Mouse (Mus musculus) layer of hippocampus, postnatal 10 days (tissue): ENCODE measurements around the gene Ncoa4. TPM values are rescaled to one million over a fixed set of nuclear protein-coding genes. Genes with fewer than 3 reads are reported as not detected.
"Not testable (repeated sequence)": the region's sequence is repeated elsewhere in the genome, so short reads cannot be mapped to it uniquely, and the experiment has no call there.

ENCODE experiments used
- DNase-seq, 2 experiments: peaks; one replicate each; pipeline ENCODE4 v3.0.0; 2021; ENCODE audit warnings: low spot score in 2 of 2
- long read RNA-seq: library from polyadenylated mRNA; stranded (forward); transcript quantifications from one replicate; pipeline ENCODE4 v2.0.0, GENCODE M21; 2023
- total RNA-seq, 2 experiments: library from RNA; stranded (reverse); gene quantifications; 2 replicates each; pipeline ENCODE4 v1.2.3; 2021

Gene Ncoa4
- 100 to 1,000 TPM; 129 to 134 TPM for total RNA-seq
- long read RNA-seq, full-length matches to known transcripts: 73 of 91 reads
- long read RNA-seq, partial matches to known transcripts: 11 of 91 reads
- long read RNA-seq, other reads (novel, unspliced or antisense): 7 of 91 reads

DNA sequence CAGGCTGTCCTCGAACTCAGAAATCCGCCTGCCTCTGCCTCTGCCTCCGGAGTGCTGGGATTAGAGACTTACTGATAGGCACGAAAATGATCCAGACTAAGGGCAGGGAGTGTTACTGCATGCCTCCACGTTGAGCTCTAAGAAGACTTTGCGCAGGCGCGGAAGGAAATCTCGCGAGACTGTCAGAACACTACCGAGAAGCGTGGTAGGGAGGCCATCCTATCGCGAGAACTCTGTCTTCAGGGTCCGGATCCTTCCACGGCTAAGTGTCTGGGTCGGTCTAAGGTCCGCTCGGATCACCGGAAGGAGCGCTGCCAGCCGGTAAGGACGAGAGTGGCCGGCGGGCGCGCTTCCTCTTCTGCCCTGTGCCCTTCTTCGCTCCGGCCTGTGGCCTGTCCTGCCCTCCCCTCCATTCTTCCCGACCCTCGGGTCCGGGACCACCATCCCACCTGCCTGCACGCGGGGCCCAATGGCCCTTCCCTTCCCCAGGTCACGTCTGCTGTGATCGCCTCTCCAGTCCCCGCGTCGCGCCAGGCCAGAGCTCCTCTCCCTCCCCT lies at the start of gene Ncoa4:
Gene Ncoa4, plus strand, starts transcription at position 176 of the 557 bp plus-strand sequence.
- DNase-seq: peak; percentile 99

DNA sequence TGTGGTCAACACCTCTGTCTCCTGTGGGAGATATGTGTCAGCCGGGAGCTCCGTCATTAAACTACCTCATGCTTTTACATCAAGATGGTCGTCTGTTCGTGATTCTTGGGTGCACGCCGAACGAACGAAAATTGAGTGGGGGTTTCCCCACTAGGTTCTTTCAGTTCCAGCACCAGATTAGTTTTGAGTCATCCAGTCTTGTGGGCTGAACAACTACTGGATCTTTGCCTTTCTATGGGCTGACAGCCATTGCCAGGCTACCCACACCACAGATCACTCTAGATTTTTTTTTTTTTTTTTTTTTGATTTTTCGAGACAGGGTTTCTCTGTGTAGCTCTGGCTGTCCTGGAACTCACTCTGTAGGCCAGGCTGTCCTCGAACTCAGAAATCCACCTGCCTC lies 47.5 kb upstream of the Ncoa4 start:
- DNase-seq: not testable (repeated sequence)

DNA sequence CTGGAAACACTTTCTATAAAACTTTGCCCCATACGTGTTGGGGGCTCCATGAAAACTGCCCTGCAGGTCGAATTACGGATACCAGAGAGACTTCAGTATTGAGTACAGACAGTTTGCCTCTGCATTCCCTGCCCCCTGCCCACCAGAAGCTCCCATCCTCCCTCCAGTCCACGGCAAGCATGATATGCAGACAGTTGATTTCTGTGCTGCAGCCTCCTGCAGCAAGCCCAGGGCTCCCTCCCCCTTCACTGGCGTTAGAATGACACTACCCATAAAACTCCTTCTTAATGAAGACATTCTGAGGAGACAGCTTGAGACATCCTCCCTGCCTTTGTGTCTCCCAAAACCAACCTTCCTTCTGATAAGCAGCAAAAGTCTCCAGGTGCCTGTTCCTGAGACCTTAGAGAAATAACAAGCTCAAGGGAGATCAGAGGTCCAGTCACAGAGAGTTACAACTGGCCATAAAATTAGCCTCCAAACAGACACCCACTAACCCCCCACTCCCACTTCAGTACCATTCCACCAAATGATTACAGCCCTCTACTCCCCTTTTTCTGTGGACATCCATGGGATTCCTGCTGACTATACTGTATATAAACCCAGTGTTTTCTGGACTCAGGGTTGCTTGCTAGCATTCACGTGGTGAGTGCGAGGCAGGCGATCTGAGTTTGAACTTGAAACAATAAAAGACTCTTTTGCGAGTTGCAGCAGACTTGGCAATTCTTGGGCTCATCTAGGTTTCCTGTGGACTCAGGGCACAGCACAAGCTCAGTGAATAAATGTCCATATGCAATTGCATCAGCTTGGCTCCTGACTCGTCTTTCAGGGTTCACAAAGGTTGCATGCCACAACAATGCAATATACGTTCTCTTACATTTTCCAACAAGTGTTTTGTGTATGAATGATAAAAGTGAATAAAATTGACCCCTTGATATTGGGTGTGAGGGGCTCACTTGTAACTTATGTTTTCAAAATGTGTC lies 38.4 kb upstream of the Ncoa4 start:
- no peak for DNase-seq

DNA sequence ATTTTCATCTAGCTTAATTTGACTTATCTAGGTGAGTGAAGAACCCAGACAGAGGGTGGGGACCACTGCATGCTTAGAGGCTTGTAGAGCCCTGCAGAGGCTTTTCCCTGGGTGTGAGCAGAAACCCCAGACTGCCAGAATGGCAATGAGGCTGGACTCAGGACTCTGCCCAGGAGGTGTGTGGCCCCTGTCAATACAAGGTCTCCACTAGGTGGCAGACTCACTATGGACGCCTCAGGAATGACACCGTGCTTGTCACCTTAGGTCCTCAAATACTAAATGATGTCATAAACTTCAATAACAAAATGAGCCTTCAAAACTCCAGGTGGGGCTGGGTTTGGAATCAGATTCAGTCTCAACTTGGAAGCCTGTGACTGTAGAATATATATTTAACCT lies 37.7 kb upstream of the Ncoa4 start:
- DNase-seq: no peak

DNA sequence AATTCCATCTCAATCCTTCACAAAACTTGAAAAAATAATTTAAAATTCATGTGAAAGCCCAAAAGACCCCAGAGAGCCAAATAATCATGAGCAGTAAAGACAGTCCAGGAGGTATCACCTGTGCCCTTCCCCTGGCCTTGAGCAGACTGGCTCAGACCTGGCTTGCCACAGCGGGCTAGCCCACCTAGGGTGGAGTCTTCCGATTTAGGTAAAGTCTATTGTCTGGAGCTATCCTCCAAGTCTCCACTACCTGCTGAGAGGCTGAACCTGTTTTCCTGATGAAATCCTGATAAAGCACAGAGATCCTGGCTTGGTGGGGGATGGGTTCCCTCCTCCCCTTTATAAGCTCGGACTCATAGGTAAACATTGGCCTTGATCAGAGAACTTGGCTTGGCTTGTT lies 35.4 kb upstream of the Ncoa4 start:
- no peak for DNase-seq

DNA sequence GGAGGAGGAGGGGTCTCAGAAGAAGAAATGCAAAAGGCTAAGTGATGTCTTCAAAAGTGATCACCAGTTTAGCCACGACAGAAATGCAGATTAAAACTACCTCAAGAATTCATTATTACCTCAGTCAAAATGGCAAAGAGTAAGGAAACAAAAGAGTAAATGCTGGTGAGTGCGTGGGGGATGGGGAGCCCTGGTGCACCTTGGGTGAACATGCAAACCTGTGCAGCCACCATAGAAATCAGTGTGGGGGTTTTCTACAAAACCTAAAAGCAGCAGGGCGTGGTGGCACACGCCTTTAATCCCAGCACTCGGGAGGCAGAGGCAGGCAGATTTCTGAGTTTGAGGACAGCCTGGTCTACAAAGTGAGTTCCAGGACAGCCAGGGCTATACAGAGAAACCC lies 34.4 kb upstream of the Ncoa4 start:
- DNase-seq: not testable (repeated sequence)

DNA sequence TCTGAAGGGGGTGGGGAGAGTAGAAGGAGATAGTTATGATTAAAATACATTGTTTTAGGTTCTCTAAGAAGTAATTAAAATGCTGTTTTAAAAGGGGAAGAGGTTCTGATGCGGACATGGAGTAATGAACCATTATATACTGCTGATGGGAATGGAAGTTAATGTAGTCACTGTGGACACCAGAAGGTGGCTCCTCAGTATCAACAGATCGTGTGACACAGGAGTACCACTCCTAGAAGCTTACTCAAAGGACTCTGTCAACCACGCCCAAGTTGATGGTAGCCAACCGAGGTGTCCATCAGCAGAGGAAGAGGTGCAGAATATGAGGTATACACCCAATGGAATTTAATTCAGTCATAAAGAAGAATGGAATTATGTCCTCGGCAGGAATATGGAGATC lies 31.3 kb upstream of the Ncoa4 start:
- DNase-seq: no peak

DNA sequence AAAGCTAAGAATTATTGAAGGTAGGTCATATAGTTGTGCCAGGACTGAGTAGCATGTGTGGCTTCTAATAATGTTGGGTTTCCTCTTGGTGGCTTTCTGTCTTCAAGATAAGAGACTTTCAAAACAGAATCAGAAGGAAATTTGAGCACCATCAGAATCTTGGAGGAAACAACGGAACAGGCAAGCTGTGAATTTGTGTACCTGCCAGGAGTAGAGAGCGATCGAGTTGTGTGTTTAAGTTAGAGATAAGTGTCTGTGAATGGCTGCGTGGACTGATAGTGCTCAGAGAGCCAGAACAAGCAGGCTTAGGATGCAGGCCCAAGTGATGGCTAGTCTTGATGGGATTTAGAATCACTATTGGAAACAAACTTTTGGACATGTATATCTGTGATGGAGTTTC lies 27.8 kb upstream of the Ncoa4 start:
- DNase-seq: no peak

DNA sequence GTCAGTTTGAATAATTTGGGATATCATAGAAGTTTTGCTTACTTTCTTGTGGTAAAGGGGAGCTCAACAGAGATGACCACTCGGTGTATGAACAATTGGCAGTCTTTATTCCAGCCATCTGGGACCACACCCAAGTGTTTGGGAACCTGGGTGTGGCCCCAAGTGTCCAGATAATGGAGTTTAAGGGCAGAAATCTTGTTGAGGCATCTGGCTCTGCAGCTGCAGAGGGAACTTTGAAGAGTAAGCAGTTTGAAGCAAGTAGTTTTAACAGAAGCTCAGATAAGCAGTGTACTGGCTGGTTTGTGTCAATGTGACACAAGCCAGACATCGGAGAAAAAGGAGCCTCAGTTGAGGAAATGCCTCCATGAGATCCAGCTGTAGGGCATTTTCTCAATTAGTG lies 25.4 kb upstream of the Ncoa4 start:
- no peak for DNase-seq

DNA sequence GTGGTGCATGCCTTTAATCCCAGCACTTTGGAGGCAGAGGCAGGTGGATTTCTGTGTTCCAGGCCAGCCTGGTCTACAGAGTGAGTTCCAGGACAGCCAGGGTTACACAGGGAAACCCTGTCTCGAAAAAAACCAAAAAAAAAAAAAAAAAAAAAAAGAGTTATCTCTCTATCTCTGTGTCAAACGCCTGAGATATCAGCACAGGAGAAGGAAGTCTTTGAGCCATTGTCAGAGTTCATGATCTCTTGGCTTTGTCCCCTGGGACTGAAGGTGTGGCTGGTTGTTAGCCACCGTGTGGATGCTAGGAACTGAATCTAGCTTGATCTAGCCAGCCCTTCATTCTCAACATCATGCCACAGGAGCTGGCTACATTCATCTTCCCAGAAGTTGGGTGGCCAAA lies 23.2 kb upstream of the Ncoa4 start:
- DNase-seq: not testable (repeated sequence)

DNA sequence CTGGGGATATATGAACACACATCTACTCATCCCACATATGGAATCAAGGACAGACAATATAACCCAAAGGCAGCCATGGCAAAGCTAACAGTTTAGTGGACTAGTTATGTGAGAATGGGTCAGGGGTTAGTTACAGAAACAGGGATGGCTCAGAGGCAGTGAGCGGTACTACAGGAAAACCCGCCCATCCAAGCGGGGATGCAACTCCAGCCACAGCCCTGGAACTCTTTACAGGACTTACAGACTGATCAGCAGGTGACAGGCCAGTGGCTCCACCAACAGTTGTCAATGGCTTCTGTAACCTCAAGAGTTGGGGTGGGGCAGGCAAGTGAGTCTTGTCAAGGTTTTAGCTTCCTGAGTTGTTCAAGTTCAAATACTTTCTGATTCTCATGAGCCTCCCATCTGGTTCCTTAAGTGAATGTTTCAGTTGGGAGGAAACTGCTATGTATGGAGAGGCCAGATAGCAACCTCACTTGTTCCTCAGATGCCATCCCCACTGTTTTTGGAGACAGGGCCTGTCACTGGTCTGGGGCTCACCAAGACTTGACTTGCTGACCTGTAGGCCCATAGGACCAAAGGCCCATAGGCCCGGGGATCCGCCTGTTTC lies 19.2 kb upstream of the Ncoa4 start:
- DNase-seq: no peak

DNA sequence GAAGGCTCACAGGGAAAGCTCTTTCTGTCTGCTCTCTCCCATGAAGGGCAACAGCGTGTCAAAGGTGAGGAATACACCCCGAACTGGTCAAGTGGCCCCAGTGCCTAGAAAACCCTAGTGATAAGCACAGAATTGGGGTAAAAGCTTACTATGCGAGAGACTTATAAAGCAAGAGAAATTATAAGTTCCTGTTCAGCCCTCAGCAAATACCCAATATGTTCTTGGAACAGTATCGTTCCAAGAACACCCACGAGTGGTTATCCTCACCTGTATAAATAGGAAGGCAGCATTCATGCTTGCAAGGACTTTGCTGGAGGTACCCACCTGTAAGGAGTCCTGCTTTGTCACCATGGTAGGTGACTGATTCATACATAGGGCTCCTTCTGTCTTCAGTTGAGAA lies 17.9 kb upstream of the Ncoa4 start, which contains the start of gene Msmb:
Gene Msmb, plus strand, starts transcription at position 301 of the 400 bp plus-strand sequence.
- no peak for DNase-seq

DNA sequence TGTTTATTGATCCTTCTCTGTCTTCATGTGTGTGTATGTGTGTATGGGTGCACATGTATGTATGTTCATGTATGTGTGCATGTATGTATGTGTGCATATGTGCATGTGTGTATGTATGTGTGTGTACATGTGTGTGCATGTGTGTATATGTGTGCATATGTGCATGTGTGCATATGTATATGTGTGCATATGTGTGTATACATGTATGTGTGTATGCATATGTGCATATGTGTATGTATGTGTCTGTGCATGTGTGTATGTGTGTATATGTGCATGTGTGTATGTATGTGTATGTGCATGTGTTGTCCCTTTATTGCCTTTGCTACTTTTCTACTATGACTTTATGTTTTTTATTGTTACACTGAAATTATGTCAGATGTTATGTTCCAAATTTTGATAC lies 14.9 kb upstream of the Ncoa4 start:
- DNase-seq: no peak

DNA sequence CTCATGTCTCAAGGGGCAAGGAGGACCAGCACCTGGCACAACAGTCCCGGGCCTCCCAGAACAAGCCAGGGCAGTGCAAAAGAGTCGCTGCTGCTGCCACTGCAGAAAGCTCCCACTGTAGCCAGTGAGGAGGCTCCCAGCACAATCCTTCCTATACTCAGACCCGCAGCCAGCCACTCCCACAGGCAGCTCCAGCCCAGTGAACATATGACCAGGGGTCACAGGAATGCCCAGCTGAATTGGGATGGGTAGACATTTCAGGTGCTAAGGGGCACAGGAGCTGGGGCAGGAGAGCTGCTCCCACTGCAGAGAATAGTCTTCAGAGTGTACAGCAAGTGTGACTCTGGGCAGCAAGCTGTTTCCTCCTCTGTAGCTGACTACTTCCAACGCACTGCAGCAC lies 14.3 kb upstream of the Ncoa4 start:
- DNase-seq: no peak

DNA sequence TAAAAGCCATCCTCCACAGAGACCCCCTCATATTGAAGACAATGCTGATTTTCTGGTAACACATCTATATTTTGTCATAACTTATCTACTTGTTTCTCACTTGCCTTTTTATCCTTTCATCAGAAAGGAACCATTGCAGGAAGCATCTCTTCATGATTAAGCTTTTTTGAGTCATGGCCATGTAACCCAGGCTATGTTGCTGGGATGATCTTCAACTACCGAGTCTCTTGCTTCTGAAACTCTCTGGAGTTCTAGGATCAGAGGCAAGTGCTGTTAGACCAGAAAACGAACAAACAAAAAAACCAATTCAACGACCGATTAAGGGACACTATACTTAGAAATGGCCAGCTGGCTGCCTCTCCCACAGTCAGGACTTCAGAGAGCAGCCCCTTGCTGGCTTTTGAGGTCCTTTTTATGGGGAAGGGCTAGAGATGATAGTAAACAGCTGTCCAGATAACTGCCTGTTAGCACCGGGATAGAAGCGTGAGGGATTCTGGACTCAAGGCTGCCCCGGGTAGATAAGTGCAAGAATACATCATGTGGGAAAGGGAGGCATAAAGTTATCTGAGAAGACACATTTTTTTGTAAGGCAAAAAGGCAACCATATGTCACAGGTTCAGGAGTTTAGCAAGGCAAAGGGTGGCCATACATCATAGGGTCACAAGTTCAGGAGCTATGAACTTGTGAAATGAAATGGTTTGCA lies 13.7 kb upstream of the Ncoa4 start:
- no peak for DNase-seq

DNA sequence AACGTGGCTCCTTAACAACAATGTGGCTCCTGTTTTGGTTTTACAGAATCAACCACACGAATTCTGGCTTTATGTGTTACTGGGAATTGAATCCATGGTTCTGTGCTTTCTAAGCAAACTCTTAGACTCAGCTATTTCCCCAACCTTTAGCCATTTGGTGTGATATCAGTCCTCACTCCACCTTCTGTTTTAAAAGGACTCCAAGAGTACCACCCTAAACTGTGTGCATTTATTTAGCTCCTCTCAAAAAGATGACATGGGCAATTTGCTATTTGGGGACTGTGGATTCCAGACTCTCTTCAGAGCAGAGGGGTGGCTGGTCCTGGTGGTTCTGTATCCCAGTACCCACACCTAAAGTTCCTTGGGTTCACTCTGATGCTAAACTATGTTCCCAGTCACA lies 13.1 kb upstream of the Ncoa4 start:
- DNase-seq: no peak

DNA sequence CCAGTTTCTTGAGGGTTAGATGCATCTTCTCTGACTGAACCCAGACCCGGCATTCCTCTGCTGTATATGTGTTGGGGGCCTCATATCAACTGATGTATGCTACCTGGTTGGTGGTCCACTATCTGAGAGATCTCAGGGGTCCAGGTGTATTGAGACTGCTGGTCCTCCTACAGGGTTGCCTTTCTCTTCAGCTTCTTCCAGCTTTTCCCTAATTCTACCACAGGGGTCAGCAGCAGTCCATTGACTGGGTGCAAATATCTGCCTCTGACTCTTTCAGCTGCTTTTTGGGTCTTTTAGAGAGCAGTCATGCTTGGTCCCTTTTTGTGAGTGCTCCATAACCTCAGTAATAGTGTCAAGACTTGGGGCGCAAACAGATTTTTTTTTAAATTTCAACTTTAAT lies 8.8 kb upstream of the Ncoa4 start:
- no peak for DNase-seq

DNA sequence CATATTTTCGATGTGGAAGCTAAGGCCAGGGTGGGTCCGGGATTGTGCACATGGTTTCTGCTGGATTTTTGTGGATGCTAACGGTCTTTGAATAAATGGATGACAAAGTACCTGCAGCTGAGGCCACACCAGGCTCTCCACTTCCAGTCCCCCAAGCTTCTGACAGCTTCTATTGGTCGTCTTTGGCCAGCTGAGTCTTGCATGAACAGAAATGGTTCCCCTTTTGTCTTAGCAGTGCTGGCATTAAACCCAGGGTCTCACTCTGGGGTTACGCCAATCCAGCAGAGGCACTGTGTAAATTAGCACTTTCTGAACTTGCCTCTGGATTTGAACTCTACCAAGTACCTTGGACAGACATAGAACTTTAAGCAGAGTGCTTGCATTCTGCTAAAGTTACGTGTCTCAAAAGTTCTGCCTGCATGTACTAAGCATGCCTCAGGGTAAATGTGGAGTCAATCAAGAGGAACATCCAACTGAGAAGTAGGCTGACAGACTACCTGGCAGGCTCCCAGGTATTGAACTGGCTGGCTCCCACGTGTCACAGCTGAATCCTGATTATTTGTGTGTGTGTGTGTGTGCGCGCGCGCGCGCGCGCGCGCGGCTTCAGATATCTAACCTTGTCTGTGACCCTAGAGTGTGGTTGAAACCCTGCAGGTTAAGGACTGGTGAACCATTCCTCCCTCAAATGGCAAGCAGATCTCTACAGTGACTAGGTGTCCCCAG lies 7.3 kb upstream of the Ncoa4 start:
- DNase-seq: no peak

DNA sequence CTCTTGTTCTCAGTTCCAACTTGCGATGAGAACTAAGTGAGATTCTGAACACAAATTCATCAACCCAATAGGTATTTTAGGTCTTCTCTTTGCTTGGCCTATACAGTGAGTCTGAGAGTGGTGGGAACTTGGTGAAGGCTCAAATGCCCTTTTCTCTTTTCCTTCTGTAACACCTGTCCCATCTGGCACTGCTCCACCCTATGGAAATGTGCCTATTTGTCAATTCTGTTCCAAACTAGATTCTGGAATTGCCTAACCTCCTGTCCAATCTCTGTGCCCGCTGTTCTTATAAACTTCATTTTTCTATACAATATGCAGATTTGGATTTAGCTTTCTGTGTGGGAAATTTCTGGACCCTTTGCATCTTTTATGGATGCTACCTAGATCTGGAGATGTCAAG lies 6.5 kb upstream of the Ncoa4 start:
- DNase-seq: no peak

DNA sequence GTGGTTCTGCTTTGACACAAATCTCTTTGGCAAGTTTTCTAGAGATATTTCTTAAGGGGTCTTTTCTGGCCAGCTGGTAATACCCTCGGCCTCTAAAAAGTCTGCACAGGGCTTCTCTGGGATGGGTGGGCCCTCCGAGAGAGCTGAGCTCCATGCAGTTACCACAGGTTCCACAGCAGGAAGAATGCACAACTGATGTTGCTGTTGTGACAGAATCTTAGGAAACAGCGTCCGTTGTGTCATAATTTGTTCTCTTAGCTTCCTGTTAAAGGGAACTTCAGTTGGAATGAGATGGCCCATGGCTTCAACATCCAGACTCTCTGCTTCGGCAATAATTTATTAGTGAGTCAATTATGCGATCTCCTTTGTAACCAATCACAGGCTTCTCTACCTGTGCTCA lies 4.9 kb upstream of the Ncoa4 start:
- DNase-seq: no peak
